Mouse (Mus musculus) ES-E14 (cell line): Measurements from ENCODE around the gene Mafb. TPM values are rescaled to one million over a fixed set of nuclear protein-coding genes. Genes with fewer than 3 reads are reported as not detected.

Experiments used
- DNase-seq: peaks from one replicate; pipeline ENCODE4 v3.0.0-alpha.2; 2013; ENCODE audit warnings: low read depth, low spot score
- H3K27ac ChIP-seq: 2 replicates; pipeline ENCODE4 v1.5.1; 2012; ENCODE audit warnings: low read depth, mild to moderate bottlenecking, low read length, moderate library complexity, mixed read lengths; ENCODE audit not compliant: poor library complexity, insufficient read depth, severe bottlenecking
- H3K36me3 ChIP-seq: 2 replicates; pipeline ENCODE4 v1.6.1; 2012; ENCODE audit warnings: mild to moderate bottlenecking, low read length, moderate library complexity, mixed read lengths; ENCODE audit not compliant: control insufficient read depth, poor library complexity, insufficient read depth, severe bottlenecking
- H3K4me1 ChIP-seq, 2 experiments: fragments of 150-350 bp in 1 of 2; sonication (generic) in 1 of 2; 2 replicates each; pipeline ENCODE4 v1.6.1; 2012; ENCODE audit warnings: low read length in 2 of 2, mild to moderate bottlenecking in 1 of 2, mixed read lengths in 1 of 2; ENCODE audit not compliant: control insufficient read depth in 2 of 2, insufficient read depth in 2 of 2, poor library complexity in 1 of 2
- H3K4me3 ChIP-seq, 2 experiments: fragments of 150-350 bp in 1 of 2; sonication (generic) in 1 of 2; 2 replicates each; pipeline ENCODE4 v1.5.1; 2012; ENCODE audit warnings: low read length in 2 of 2, low read depth in 1 of 2, mild to moderate bottlenecking in 1 of 2, mixed read lengths in 1 of 2; ENCODE audit not compliant: insufficient read depth in 1 of 2, poor library complexity in 1 of 2, severe bottlenecking in 1 of 2
- H3K9ac ChIP-seq: 2 replicates; pipeline ENCODE4 v1.6.1; 2012; ENCODE audit warnings: low read depth, mild to moderate bottlenecking, low read length, mixed read lengths; ENCODE audit not compliant: poor library complexity, insufficient read depth, severe bottlenecking
- H3K9me3 ChIP-seq: fragments of 150-350 bp; sonication (generic); 2 replicates; pipeline ENCODE4 v1.6.1; 2012; ENCODE audit warnings: low read depth, mild to moderate bottlenecking, low read length; ENCODE audit not compliant: control insufficient read depth, insufficient read depth
- CHD2 ChIP-seq: IDR thresholded peaks from 2 replicates; pipeline ENCODE4 v1.6.1; 2014; ENCODE audit warnings: mild to moderate bottlenecking, low read depth, low read length, inconsistent platforms
- HCFC1 ChIP-seq: IDR thresholded peaks from 2 replicates; pipeline ENCODE4 v1.6.1; 2012; ENCODE audit warnings: low read length, inconsistent platforms, borderline replicate concordance; ENCODE audit not compliant: insufficient read depth
- MAFK ChIP-seq: IDR thresholded peaks from 2 replicates; pipeline ENCODE4 v1.6.1; 2014; ENCODE audit warnings: mild to moderate bottlenecking, low read depth, low read length, inconsistent platforms; ENCODE audit not compliant: insufficient read depth
- ZC3H11A ChIP-seq: IDR thresholded peaks from 2 replicates; pipeline ENCODE4 v1.6.1; 2012; ENCODE audit warnings: low read depth, mild to moderate bottlenecking, inconsistent platforms, low read length, borderline replicate concordance
- ZNF384 ChIP-seq: IDR thresholded peaks from 2 replicates; pipeline ENCODE4 v1.6.1; 2012; ENCODE audit warnings: low read depth, low read length, inconsistent platforms
- in situ Hi-C, 2 experiments: fragments of 600-800 bp; cut with MboI; formaldehyde crosslinking; loops; one replicate each; pipeline ENCODE4 v1.15.1; 2025; ENCODE audit warnings: low sequenced_read_pairs in 2 of 2, inconsistent platforms in 1 of 2; ENCODE audit not compliant: unreplicated experiment in 2 of 2
- total RNA-seq: library from RNA; depleted of rRNA; stranded (reverse); fragments of 300-350 nt; gene quantifications from 2 replicates; pipeline ENCODE4 v1.2.3, GENCODE M21; 2012; rRNA removed

The Mafb gene
- total RNA-seq, 1 experiment: 0.45 TPM

DNA sequence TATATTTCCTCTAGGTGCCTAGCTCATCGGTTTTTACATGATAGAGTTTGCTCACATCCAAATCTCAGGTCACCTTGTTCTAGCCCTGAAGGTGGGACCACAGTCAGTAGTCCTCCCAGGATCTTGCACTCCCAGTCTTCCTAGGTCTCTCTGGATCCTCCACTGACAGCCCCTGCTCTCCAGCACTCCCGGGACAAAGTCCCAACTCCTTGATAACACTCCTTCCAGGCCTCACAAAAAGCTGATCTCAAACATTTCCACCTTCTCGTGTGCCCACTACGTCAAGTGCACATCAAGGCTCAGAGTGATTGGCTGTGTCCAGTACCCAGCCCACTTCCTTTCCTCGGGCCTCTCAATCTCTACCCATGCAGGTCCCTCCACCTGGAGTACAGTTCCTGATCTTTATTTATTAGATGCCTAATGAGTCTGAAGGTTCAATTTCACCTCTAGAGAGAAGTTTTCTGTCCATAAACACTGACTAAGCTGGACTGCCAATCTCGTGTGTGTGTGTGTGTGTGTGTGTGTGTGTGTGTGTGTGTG, 41.7 kb downstream of the Mafb start:
- Histone ChIP-seq H3K27ac (no peak overlapping the region), H3K36me3 (no peaks in the 10 kb centered on the region), H3K4me3 (no peak overlapping the region), H3K4me1 (no peaks in the 10 kb centered on the region), H3K9ac (no peak overlapping the region), H3K9me3 (no peaks in the 10 kb centered on the region)
- DNase-seq: no peak
- TF ChIP-seq MAFK: no peak
- TF ChIP-seq ZC3H11A: no peak
- TF ChIP-seq HCFC1: no peak
- no peak for TF ChIP-seq CHD2
- TF ChIP-seq ZNF384: no peak
- in situ Hi-C loops: no loop called here

DNA sequence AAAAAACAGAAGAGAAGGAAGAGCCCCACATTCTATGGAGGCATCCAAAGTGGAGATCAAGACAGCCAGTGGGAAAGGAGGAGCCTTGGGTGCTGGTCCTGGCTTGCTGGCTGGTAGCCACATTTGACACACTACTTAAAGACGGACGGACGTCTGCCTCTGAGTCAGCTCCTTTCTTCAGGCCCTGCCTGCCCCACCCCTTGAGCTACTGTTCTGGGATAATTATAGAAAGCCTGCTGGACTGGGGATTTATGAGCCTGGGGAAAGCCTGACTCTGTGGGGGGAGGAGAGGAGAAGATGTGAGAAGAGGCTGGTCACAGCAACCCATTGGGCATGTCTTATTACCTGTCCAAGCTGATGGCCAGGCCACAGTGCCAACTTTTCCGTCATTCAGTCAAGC, 45.0 kb downstream of the Mafb start:
- no peak overlapping the region for H3K4me3 ChIP-seq
- H3K27ac ChIP-seq: no peak overlapping the region
- H3K36me3 ChIP-seq: no peaks in the 10 kb centered on the region
- H3K4me1 ChIP-seq: no peaks in the 10 kb centered on the region
- TF ChIP-seq MAFK (no peak), ZNF384 (no peak), CHD2 (no peak), ZC3H11A (no peak), HCFC1 (no peak)
- DNase-seq: no peak
- in situ Hi-C loops: no loop called here
- H3K9me3 ChIP-seq: no peaks in the 10 kb centered on the region
- no peak overlapping the region for H3K9ac ChIP-seq

DNA sequence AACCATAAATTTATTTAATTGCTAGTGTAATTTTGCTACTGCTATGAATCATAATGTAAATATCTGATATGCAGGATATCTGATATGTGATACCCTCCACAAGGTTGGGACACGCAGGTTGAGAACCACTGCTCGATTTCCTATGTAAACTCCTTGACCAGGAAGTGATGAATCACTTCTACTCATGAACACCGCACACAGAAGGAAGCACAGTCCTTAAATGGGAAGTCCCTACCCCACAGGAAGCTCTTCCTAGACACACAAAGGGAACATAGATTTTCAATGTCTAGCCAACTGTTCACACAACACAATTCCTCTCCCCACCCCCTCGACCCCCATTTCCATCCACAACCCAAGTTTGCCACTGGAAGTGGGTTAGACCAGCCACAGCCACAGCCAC, 48.6 kb downstream of the Mafb start:
- no peak overlapping the region for H3K27ac ChIP-seq
- H3K36me3 ChIP-seq: no peaks in the 10 kb centered on the region
- in situ Hi-C loops: no loop called here
- no peak for DNase-seq
- H3K4me1 ChIP-seq: no peaks in the 10 kb centered on the region
- H3K9me3 ChIP-seq: no peaks in the 10 kb centered on the region
- no peak for TF ChIP-seq ZC3H11A
- TF ChIP-seq MAFK: no peak
- TF ChIP-seq CHD2: no peak
- no peak for TF ChIP-seq ZNF384
- TF ChIP-seq HCFC1: no peak
- H3K4me3 ChIP-seq: no peak overlapping the region
- no peak overlapping the region for H3K9ac ChIP-seq

Other genes with a start within 250 kb of the Mafb start
- not detected in 2 replicates for gene Gm826, start 32.9 kb downstream of the Mafb start, total RNA-seq